Mouse (Mus musculus) stomach, postnatal 0 days (tissue): ENCODE measurements at regions not wholly inside any gene's neighbourhood (a gene's known extent, or its start where the extent isn't known, plus 50 kb on each side); places are given as distances from the start of the nearest gene placed in this dataset.

Experiments
- ATAC-seq: fragments of 200-750 bp; cut with Nextera tagmentation; 2 replicates; pipeline ENCODE4 v1.8.0; 2017; ENCODE audit not compliant: low FRiP score, low TSS enrichment
- DNase-seq: peaks from one replicate; pipeline ENCODE4 v3.0.0-alpha.2; 2016; ENCODE audit warnings: low spot score
- H3K27ac ChIP-seq: fragments of 300-500 bp; sonication (generic); replicated peaks from 2 replicates; pipeline ENCODE4 v1.5.1; 2014; ENCODE audit warnings: mild to moderate bottlenecking, control low read depth
- H3K27me3 ChIP-seq: fragments of 300-500 bp; sonication (generic); 2 replicates; pipeline ENCODE4 v1.6.1; 2014; ENCODE audit warnings: low read length; ENCODE audit not compliant: control insufficient read depth, insufficient read depth
- H3K36me3 ChIP-seq: fragments of 300-500 bp; sonication (generic); 2 replicates; pipeline ENCODE4 v1.6.1; 2014; ENCODE audit warnings: low read length, mixed read lengths; ENCODE audit not compliant: control insufficient read depth, insufficient read depth
- H3K4me1 ChIP-seq: fragments of 300-500 bp; sonication (generic); replicated peaks from 2 replicates; pipeline ENCODE4 v1.6.1; 2014; ENCODE audit warnings: antibody characterized with exemption; ENCODE audit not compliant: control insufficient read depth, insufficient read depth
- H3K4me2 ChIP-seq: fragments of 300-500 bp; sonication (generic); replicated peaks from 2 replicates; pipeline ENCODE4 v1.6.1; 2014; ENCODE audit warnings: low read depth, mild to moderate bottlenecking, control low read depth, moderate library complexity
- H3K4me3 ChIP-seq: fragments of 300-500 bp; sonication (generic); 2 replicates; pipeline ENCODE4 v1.5.1; 2014; ENCODE audit warnings: low read depth, low read length, control low read depth
- H3K9ac ChIP-seq: fragments of 300-500 bp; sonication (generic); 2 replicates; pipeline ENCODE4 v1.6.1; 2014; ENCODE audit warnings: mild to moderate bottlenecking, low read length, control low read depth, mixed read lengths
- H3K9me3 ChIP-seq: fragments of 300-500 bp; sonication (generic); 2 replicates; pipeline ENCODE4 v1.6.1; 2016; ENCODE audit warnings: low read length; ENCODE audit not compliant: control insufficient read depth
- CTCF ChIP-seq: IDR thresholded peaks from 2 replicates; pipeline ENCODE4 v1.5.1; 2016; ENCODE audit warnings: antibody characterized with exemption, low read depth, mild to moderate bottlenecking, moderate library complexity
- EP300 ChIP-seq: optimal IDR thresholded peaks from 2 replicates; pipeline ENCODE3; 2016; ENCODE audit warnings: antibody characterized with exemption
- WGBS: fragments of 180-500 bp; shearing (Covaris S2); extraction: QIAGEN DNeasy Blood & Tissue Kit; methylation state at CpG from one replicate; pipeline ENCODE4 v1.1.7; 2014; 5-methylcytosine and 5-hydroxymethylcytosine counted together

GRCm38 (mm10) chr14:37315239-37315895, 180.3 kb upstream of the Ghitm start:
- Histone ChIP-seq H3K36me3 (no peaks in the 10 kb centered on the region), H3K4me3 (no peak overlapping the region), H3K9me3 (no peaks in the 10 kb centered on the region), H3K27ac (no peak overlapping the region), H3K27me3 (no peaks in the 10 kb centered on the region), H3K4me2 (no peak overlapping the region), H3K4me1 (no peaks in the 10 kb centered on the region), H3K9ac (no peak overlapping the region)
- ATAC-seq (no peak), DNase-seq (no peak)
- no peak for TF ChIP-seq EP300
- TF ChIP-seq CTCF: no peak
- WGBS: 77% methylated on average over 7 of the region's 7 CpGs

GRCm38 (mm10) chr14:37313906-37314305, 178.8 kb upstream of the Ghitm start:
- Histone ChIP-seq H3K36me3 (no peaks in the 10 kb centered on the region), H3K9ac (no peak overlapping the region), H3K4me3 (no peak overlapping the region), H3K9me3 (no peaks in the 10 kb centered on the region), H3K27ac (no peak overlapping the region), H3K4me1 (no peaks in the 10 kb centered on the region), H3K4me2 (no peak overlapping the region), H3K27me3 (no peaks in the 10 kb centered on the region)
- TF ChIP-seq EP300: no peak
- no peak for TF ChIP-seq CTCF
- DNase-seq: no peak
- ATAC-seq: no peak

DNA sequence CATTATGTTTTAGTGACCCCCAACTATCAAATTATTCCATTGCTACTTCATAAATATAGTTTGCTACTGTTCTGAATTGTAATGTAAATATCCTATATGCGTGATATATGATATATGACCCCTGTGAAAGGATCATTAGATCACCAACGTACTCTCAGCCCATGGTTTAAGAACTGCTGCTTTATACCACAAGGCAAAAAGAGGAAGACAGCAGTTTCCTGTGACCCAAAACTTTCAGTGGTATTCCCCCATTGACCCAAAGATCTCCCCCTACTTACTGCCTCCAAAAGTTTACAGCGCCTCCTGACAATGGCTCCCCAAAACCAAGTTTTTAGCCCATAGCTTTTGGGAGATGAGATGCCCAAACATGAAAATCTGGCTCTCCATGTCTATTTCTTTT, 177.8 kb upstream of the Ghitm start:
- no peaks in the 10 kb centered on the region for H3K27me3 ChIP-seq
- no peak overlapping the region for H3K4me2 ChIP-seq
- TF ChIP-seq CTCF (no peak), EP300 (no peak)
- DNase-seq (no peak), ATAC-seq (no peak)
- H3K4me1 ChIP-seq: no peaks in the 10 kb centered on the region
- H3K4me3 ChIP-seq: no peak overlapping the region
- no peak overlapping the region for H3K9ac ChIP-seq
- no peak overlapping the region for H3K27ac ChIP-seq
- WGBS: 80% methylated on average over 3 of the region's 3 CpGs
- H3K36me3 ChIP-seq: no peaks in the 10 kb centered on the region
- H3K9me3 ChIP-seq: no peaks in the 10 kb centered on the region

- no peak overlapping the region for H3K27ac ChIP-seq
- no peaks in the 10 kb centered on the region for H3K4me1 ChIP-seq
- no peak overlapping the region for H3K9ac ChIP-seq
- ATAC-seq: no peak
- no peak overlapping the region for H3K4me2 ChIP-seq
- TF ChIP-seq CTCF (no peak; the same call in 1 of the 2 replicates), EP300 (no peak)
- H3K36me3 ChIP-seq: no peaks in the 10 kb centered on the region
- no peaks in the 10 kb centered on the region for H3K27me3 ChIP-seq
- DNase-seq: no peak
- no peak overlapping the region for H3K4me3 ChIP-seq
- H3K9me3 ChIP-seq: no peaks in the 10 kb centered on the region
- 24% methylated on average over 2 of the region's 2 CpGs for WGBS
Observed at GRCm38 (mm10) chr14:37306622-37307274, 171.7 kb upstream of the Ghitm start.

GRCm38 (mm10) chr14:37298631-37299030, 163.6 kb upstream of the Ghitm start:
- no peak for ATAC-seq
- no peaks in the 10 kb centered on the region for H3K4me1 ChIP-seq
- no peak overlapping the region for H3K27ac ChIP-seq
- no peak for TF ChIP-seq CTCF
- H3K4me3 ChIP-seq: no peak overlapping the region
- no peak overlapping the region for H3K4me2 ChIP-seq
- no peaks in the 10 kb centered on the region for H3K9me3 ChIP-seq
- H3K27me3 ChIP-seq: no peaks in the 10 kb centered on the region
- no peak overlapping the region for H3K9ac ChIP-seq
- DNase-seq: no peak
- H3K36me3 ChIP-seq: no peaks in the 10 kb centered on the region

DNA sequence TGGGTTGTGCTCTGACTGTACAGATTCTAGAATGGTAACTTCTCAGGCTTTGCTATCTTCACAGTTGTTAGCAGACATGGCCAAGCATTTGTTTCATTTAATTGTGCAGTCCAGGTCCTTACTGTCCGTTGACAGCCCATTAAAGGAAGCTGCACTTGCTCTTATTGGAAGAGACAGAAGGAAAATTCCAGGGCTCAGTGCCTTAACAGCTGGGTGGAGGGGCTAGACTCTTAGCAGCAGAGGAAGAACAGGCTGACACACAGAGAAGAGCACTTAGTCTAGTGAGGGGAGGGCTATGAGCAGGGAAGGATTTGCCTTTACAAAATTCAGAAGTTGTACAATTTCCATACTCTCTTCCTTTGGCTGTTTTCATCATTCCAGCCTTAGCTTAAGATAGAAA, 161.5 kb upstream of the Ghitm start:
- Histone ChIP-seq H3K4me2 (no peak overlapping the region), H3K36me3 (no peaks in the 10 kb centered on the region), H3K9me3 (no peaks in the 10 kb centered on the region), H3K27me3 (no peaks in the 10 kb centered on the region), H3K4me3 (no peak overlapping the region), H3K9ac (no peak overlapping the region), H3K4me1 (no peaks in the 10 kb centered on the region), H3K27ac (no peak overlapping the region)
- DNase-seq (no peak), ATAC-seq (no peak)
- 20% methylated on average over 1 of the region's 1 CpGs for WGBS
- no peak for TF ChIP-seq CTCF
- TF ChIP-seq EP300: no peak
